Mouse (Mus musculus) frontal cortex, postnatal 25 days (tissue): ENCODE measurements around the gene Mei1.
"Not testable (repeated sequence)": the region's sequence is repeated elsewhere in the genome, so short reads cannot be mapped to it uniquely, and the experiment has no call there.

ENCODE experiments used
- DNase-seq, 2 experiments: peaks; one replicate each; pipeline ENCODE4 v3.0.0; 2022; ENCODE audit warnings: low spot score in 2 of 2

Mei1 gene

DNA sequence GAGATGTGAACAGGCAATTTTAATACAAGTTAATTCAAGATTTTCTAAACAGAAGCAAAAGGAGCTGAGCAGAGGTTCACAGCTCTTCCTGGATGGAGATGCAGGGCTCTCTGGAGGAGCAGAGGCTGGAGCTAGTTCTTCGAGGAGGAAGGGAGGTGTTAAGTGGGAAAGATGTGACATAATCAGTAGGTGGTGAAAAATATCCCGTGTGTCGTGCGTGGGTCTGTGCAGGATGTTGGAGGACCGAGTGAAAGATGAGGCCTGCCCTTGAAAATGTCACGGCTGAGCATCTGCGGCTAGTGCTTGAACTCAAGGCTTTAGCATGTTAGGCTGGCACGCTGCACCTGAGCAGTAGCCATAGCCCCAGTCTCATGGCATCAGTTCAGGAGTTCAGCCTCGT, 15.8 kb downstream of the Mei1 start:
- no peak for DNase-seq

DNA sequence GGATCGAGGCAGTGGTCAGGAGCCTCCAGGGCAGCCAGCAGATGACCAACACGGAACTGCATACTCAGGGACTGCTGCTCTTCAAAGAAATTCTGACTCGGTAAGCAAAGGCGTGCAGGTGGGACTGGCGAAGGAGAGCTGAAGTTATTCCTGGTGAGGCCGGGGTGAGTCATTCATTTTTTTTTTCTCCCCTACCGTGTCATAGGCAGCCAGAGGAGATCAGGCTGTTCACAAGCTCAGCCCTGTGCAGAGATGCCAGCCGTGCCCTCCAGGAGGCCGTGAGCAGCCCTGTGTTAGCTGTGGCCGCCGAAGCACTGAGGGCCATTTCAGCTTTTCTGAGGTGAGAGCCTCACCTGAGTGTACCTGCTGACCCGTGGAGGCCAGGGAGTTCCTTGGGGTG, 16.3 kb downstream of the Mei1 start:
- no peak for DNase-seq

DNA sequence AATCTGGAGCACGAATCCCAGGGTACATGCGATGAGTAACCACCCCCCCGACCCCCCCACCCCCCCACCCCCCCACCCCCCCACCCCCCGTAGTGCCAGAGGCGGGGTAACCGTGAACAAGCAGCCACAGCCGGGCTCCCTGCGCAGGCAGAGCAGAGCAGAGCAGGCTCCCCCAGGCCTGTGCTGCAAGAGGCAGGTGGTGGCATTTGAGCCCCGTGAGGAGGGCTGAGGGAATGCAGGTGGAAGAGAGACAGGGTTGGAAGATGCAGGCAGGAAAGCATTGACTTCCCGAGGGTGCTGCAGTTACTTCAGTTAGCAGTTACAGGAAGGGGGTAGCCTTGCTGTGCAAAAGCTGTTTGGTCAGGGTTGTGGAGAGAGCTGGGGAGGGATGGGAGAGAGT, 17.5 kb downstream of the Mei1 start:
- no peak for DNase-seq

DNA sequence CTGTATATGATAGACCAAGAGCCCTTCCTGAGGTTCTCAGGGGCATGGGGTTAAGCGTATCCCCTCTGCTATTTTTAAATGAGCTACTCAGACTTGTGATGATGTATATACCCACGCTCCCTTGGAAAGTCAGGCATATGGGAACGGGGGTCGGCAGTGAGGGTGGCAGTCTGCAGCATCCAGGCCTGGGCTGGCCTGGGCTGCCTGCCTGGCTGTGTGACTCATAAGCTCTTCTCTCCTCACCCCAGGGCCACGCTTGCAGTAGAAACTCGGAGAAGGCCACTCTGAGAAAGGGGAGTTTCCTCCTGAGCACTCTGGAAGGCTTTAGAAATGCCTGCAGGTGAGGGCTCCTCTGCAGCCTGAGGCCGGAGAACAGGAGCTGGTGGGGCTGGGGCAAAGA, 21.3 kb downstream of the Mei1 start:
- DNase-seq, result no peak

DNA sequence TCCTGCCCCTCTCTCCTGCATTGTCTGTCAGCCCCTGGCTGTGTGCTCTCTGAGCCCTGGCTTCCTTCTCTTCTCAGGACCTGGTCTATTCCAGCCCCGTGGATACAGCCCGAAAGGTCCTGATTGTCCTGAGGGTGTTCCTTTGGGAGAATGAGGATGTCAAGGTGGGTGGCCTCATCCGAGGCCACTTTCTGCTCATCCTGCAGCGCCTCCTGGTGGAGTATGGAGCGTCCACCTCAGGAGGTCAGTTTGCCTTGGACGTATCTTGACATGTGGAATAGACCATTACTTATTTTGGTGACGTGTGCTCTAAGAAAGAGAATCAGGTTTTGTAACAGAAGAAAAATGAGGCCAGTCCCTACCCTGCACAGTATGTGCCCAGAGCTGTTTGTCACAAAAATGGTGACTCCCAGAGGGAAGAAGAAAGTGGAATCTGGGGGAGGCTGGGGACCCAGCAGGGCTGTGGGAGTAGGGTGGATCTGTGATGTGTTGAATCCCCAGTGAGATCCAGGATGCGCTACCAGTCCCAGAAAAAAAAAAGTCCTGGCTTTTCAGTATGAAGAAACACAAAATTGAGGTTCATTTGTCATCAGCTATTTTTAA, 37.3 kb downstream of the Mei1 start:
- DNase-seq, result no peak

DNA sequence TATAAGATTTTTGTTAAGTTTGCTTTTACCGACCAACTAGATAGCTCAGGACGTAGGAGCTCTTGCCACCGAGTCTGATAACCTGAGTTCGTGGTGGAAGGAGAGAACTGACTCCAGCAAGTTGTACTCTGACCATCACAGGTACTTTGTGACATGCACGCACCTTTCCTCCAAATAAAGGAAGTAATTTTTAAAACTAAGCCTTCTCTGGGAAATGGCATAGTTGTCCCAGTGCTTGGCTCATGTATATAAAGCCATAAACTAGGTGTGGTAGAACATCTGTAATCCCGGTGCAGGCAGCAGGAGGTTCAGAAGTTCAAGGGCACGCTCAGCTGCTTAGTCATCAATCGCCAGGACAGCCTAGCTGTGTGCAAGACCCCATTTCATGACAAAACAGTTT, 50.7 kb downstream of the Mei1 start:
- DNase-seq, result no peak

DNA sequence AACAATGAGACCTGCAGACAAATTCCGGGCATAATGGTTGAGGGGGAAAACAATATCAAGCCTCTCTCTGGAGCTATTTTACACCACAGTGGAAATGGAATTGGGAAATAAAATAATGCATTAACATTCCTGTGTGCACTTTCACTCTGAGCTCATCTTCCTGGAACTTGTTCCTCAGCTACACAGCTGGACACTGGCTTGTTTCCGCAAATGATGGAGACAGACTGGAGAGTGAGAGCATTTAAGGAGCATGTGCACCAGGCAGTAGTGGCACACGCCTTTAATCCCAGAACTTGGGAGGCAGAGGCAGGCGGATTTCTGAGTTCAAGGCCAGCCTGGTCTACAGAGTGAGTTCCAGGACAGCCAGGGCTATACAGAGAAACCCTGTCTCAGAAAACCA, 56.9 kb downstream of the Mei1 start:
- not testable (repeated sequence) for DNase-seq

DNA sequence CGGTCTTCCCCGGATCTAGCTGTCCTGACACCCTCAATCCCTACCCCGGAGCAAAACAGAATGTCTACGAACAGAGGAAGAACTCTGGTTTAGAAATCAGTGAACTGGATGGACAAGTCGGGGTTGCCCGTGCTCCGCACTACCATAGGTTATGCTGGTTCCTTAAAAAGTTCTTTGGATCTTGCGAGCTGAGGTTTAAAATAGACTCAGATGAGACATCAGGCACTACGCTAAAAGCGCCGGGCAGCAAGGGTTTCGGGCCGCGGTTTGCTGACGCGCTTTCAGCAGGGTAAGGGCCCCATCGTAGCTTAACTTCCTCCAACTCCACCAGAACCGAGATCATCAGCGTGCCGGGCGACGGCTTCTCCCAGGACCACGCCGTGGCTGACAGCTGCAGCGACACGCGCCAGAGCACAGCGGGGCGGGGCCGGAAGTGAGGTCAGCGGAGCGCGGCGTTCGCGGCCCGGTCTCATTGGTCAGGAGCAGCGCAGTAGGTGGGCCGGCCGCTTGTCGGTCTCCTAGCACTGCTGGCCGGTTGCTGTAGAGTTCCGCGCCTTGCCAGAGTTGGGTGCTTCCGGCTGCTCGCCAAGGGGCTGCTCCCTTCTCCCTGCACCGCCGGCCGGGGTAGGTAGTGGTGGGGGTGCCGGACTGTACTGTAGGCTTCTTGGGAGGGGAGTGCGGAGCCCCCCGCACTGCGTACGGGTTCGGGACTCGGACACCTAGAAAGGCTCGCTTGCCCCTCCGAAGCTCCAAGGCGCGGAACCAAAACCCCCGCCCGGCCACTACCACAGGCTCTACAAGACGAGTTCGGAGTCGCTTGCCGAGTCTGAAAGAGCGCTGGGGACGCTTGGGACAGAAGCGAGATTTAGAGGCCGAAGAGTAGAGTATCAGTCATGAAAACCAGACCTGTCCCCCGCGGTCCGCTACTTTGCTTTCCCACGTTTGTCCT, 57.9 kb downstream of the Mei1 start, which contains the start of gene Ccdc134:
Gene Ccdc134 (plus strand): TSS at position 497 of the 949 bp plus-strand sequence.
- peak; percentile 91 to 92 for DNase-seq

DNA sequence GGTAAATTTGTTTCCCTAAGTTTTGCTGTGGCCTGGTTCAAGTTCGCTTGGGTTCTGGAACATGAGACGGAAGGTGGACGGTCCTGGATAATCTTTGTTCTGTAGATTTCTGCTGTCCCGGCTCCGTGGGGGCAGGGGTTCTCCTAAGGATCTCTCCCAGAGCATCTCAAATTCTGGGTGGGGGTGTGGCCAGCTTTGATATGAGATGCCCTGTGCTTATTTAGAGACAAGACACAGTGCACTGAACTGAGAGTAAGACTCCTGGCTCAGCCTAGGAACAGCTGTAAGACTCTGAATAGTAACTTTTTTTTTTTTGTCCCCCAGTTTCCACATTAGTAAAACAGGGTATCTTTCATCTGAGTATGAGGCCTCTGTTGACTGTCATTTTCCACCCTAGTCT, 58.6 kb downstream of the Mei1 start:
- DNase-seq, result no peak

DNA sequence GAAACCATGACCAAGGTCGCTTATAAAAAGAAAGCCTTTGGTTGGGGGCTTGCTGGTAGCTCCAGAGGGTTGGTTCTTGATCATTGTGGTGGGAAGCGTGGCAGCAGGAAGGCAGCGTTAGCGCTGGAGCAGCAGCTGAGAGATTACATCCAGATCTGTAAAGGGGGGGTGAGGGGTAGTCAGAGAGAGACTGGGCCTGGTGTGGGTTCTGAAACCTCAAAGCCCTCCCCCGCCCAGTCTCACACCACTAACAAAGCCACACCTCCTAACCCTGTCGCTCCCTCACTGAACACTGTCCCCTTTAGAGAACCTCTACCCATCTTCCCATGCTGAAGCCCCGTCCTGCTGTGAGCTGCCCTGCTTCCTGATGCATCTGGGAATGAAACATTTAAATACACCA, 60.8 kb downstream of the Mei1 start:
- DNase-seq, result no peak

DNA sequence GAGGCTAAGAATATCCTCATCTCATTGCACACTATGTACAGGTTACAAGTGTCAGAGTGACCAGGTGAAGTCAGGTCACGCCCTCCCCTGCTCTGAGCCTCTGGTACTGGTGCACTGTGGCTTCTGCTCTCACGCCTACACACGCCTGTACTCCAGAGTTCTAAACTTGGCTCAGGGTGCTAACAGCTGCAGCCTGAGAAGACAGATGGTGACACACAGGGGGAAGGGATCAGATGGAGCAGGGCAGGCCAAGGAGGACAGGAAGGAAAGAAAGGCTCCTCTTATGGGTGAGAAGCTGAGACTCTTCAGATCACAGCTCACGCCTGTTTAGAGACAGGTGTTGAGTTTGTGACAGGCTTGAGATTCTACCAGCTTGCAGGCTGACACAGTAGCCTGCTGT, 65.6 kb downstream of the Mei1 start:
- no peak for DNase-seq

DNA sequence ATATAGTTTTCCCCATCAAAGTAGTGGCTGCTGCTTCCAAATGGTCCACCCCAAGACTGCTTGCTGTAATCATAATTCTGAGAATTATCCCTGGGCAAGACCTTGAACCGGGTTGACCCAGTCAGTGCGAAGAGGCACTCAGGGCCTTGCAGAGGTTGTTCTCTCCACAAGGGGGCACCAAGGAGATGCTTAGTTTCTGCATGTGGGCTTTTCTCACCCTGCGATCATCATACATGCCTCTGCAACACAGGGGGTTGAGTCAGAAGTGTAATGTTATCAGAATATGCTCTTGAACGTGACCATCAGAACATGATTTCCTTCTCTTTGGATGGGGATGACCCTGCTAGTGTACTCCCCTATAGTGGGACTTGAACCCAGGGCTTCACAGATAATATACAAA, 68.8 kb downstream of the Mei1 start:
- peak; percentile 41 to 45 for DNase-seq

DNA sequence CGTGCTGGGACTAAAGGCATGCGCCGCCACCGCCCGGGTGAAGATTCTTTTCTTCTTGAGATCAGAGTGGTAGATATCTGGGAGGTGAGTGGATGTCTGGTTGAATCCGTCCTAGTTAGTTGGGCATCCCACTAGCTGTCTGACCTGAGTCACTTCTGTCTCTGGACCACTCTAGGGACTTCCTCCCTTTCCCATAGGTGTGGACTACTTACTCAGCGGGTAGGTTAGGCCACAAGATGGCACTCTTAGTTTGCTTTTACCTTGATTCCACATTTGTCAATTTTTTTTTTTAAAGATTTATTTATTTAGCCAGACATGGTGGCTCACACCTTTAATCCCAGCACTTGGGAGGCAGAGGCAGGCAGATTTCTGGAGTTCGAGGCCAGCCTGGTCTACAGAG, 69.4 kb downstream of the Mei1 start:
- no peak for DNase-seq

DNA sequence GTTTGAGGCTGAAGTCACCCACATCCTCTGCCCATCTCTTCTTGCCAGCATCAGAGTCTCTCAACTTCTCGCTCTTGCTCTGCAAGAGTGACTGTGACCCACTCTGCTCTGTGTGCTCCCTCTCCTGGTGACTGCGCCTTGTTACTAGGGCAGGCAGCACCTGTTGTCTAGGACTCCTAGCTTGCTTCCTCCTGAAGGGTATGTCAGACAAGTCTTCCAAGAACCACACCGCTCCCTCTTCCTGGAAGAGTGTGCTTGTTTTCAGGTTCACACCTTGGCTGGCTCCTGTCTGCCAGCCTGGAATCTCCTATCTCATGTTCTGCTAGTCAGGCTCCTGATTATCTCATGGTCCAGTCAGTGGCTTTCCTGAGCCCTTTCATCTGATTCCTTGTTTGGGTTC, 70.6 kb downstream of the Mei1 start:
- DNase-seq, result no peak

DNA sequence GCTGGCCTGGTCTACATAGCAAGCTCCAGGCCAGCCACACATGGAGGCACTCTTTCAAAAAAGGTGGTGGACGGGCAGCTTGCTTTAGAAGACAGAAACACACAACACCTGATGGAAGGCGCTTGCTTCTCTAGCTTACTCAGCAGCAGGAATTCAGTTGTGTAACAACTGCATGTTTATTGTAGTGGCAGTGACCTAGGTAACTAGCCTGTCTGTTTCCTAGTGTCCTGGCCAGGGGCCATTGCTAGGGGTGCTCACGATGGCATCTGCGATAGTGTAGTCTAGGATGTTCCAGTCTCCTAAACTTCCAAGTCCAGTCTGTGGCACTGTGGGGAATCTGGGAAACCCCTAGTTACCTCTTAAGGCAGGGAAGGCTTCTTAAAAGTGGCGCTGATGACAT, 74.4 kb downstream of the Mei1 start:
- no peak for DNase-seq

DNA sequence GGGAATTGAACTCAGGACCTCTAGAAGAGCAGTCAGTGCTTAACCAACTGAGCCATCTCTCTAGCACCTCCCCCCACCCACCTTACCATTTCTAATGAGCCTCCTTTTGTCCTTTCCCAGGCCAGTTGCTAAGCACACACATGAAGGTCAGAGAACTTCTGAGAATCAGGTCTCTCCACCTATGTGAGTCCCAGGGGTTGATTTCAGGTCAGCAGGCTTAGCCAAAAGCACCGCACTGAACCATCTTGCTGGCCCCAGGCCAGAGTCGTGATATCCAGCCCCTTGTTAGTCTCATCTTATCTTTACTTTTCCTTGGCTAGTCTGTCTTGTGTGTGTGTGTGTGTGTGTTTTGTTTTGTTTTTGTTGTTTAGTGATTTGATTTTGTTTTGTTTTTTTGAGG, 75.6 kb downstream of the Mei1 start:
- no peak for DNase-seq

DNA sequence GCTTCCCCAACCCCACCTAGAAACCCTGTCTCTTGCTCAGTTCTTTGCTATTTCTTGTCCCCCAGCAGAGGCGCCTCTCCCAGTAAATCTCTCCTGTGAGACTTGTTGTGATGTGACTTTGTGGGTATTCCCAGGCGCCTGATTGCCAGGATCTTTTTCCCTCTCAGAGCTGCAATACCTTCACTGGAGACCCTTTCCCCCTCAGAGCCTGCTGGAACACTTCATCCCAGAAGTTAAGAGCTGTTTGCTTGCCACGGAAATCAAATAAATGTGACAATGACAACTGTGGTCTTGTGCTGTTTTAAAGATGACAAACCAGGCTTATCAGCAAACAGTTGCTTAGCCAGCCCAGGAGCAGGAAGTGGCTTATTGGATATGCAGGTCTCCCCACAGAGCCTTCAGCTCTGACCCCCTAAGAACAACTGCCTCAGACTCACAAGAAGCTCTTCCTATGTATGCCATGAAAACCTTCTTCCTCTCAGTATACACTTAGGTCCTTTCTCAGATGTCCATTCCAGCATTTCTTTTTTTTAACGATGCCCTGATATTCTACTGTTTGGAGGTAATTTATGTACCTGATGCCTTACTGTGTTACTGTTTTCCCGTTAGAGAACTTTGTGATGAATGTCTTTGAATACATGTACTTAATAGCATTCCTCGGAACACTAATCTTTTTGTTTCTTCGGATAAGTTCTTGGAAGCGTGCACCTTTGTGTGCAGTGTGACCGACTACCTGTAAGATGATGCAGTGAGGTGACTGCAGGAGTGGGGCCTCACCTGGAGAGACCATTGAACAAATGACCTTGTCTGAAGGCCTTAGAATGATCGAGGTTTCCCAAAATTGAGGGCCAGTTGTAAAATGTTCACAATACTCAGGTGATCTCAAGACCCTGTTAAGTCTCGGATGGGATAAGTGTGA, 76.3 kb downstream of the Mei1 start:
- no peak for DNase-seq

DNA sequence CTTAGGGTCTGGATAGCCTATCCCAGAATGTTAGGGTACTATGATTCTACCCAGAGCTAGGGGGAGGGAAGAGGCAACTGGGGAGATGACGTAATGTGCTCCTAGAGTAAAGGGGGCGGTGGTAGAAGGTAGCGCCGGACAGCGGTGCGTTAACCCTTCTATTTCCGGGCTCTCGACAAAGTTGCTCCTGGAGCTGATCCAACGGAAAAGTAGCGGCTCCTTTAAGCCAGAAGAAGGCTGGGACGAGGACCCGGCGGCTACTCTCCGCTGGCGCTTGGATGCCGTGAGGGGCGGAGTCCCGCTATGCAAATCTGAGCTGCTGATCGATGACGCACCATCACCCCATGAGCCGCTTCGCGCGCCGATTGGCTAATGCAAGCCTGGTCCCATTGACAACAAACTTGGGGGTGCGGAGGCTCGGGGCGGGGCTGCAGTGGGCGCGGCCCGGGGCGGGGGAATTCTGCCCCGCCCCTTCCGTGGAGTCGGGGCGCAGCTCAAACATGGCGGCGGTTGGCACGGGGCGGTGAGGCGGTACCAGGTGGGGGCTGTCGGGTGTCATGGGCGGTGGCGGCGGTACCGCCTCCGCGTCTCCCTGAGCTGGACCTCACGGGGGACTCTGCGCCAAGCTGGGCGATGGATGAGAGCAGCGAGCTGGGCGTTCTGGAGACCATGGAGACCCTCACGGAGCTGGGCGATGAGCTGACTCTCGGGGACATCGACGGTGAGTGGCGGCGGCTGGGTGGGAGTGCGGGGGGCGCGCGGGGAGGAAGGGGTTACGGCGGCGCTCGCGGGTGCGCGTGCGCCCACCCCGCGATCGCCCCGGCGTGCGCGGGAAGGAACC, 77.2 kb downstream of the Mei1 start, which contains the start of gene Srebf2:
Gene Srebf2 (plus strand): TSS at position 412 of the 841 bp plus-strand sequence.
- DNase-seq, result peak; percentile 96 to 98

DNA sequence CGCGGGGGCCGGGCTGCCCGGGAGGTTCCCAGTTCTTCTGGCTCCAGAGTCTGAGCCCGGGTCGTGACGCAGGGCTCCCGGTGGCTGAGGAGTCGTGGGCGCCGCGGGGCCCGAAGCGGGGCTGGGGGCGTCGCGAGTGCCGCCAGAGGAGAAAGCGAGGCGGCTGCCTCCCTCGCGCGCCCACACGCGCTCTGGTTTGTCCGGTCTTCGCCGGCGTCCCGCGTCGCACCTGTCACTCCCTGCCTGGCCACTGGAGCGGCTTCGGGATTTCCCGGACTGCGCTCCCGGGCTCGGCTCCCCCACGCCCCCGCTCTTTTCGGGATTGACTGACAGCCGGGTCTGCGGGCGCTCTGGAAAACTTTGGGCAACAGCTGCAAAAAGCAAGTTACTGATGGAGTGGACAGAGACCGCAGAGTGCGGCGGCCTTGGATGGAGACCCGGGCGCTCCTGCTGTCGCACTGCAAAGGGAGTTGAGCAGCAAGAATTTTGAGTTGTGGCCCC, 77.9 kb downstream of the Mei1 start:
- DNase-seq, result peak; percentile 31 to 48

DNA sequence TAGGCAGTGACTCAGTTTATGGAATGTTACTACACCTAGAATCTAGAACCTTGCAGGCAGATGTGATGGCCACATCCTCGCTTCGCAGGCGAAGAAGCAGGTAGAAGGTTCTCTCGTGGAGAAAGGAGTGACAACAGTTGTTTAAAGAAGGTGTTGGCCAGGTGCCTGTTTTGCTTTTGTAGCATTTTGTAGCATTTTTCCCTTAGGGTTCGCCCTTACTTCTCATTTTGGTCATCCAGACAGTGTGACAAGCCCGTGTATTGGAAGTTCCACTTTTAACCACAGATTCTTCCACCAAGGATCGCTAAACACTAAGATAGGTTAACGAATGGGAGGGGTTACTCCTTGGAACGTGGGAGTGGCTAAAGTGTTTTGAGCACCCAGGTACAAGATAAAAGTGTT, 78.7 kb downstream of the Mei1 start:
- no peak for DNase-seq

DNA sequence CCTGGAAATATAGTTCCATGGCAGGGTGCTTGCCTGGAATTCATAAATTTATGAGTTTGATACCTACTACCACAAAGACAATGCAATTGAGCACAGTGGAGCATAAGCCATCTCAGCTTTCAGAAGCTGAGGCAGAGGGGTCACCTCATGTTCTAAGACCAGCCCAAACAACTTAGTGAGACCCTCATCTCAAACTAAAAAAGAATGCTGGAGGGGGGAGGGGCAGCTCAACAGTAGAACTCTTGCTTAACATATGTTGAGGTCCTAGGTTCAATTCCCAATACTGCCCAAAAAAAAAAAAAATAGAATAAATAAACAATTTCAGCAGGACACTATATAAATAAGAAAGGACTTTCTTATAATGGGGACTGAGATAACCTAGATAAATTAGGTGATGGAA, 80.2 kb downstream of the Mei1 start:
- DNase-seq, result no peak
